Mouse (Mus musculus): ENCODE results near the gene Clmp.

Gene Clmp

GRCm38 (mm10) chr9:40800675-40801612 is 115.2 kb downstream of the Clmp start, which contains the start of gene Hspa8:
Hspa8 (plus strand) TSS chr9:40800984.
- WGBS = under 1% methylated on average over 83 of the region's 83 CpGs

GRCm38 (mm10) chr9:40801614-40802532 is 116.1 kb downstream of the Clmp start:
- under 1% methylated on average over 28 of the region's 28 CpGs for WGBS

- 2% methylated on average over 8 of the region's 8 CpGs for WGBS
Observed at GRCm38 (mm10) chr9:40802533-40802875, 116.7 kb downstream of the Clmp start.

GRCm38 (mm10) chr9:40804576-40804975 is 118.8 kb downstream of the Clmp start:
- WGBS = 30% methylated on average over 3 of the region's 3 CpGs

- 9% methylated on average over 2 of the region's 2 CpGs for WGBS
Observed at GRCm38 (mm10) chr9:40805263-40805662, 119.5 kb downstream of the Clmp start.

- WGBS = 15% methylated on average over 5 of the region's 5 CpGs
Observed at GRCm38 (mm10) chr9:40806440-40807288, 120.9 kb downstream of the Clmp start.

- 13% methylated on average over 11 of the region's 11 CpGs for WGBS
Observed at GRCm38 (mm10) chr9:40807289-40807920, 121.6 kb downstream of the Clmp start.

GRCm38 (mm10) chr9:40808061-40808906 is 122.5 kb downstream of the Clmp start:
- whole genome bisulfite sequencing = 44% methylated on average over 16 of the region's 16 CpGs

- 82% methylated on average over 8 of the region's 8 CpGs for WGBS
Observed at GRCm38 (mm10) chr9:40808907-40809280, 123.1 kb downstream of the Clmp start.

GRCm38 (mm10) chr9:40811860-40812259 is 126.1 kb downstream of the Clmp start:
- WGBS = 56% methylated on average over 2 of the region's 2 CpGs

- WGBS = 88% methylated on average over 7 of the region's 7 CpGs
Observed at GRCm38 (mm10) chr9:40814060-40814459, 128.3 kb downstream of the Clmp start.

GRCm38 (mm10) chr9:40817325-40818028 is 131.7 kb downstream of the Clmp start:
- 78% methylated on average over 5 of the region's 5 CpGs for WGBS

GRCm38 (mm10) chr9:40825601-40826000 is 139.8 kb downstream of the Clmp start:
- 55% methylated on average over 6 of the region's 6 CpGs for WGBS

- 63% methylated on average over 4 of the region's 4 CpGs for WGBS
Observed at GRCm38 (mm10) chr9:40827366-40827765, 141.6 kb downstream of the Clmp start.

GRCm38 (mm10) chr9:40834569-40834968 is 148.8 kb downstream of the Clmp start:
- WGBS = 6% methylated on average over 12 of the region's 12 CpGs

All from cerebral cortex, adult 2 months (tissue).